Mouse (Mus musculus) liver, embryonic 11.5 days (tissue): ENCODE measurements at regions not wholly inside any gene's neighbourhood (a gene's known extent, or its start where the extent isn't known, plus 50 kb on each side); places are given as distances from the start of the nearest gene placed in this dataset.
"Not testable (repeated sequence)": the region's sequence is repeated elsewhere in the genome, so short reads cannot be mapped to it uniquely, and the experiment has no call there.

ENCODE experiments used
- ATAC-seq: fragments of 200-750 bp; cut with Nextera tagmentation; replicated peaks from 2 replicates; pipeline ENCODE4 v1.8.0; 2017; ENCODE audit warnings: moderate number of reproducible peaks, mild to moderate bottlenecking, moderate TSS enrichment, moderate library complexity; ENCODE audit not compliant: low FRiP score
- DNase-seq: peaks from one replicate; pipeline ENCODE4 v3.0.0-alpha.2; 2017; ENCODE audit warnings: low spot score
- H3K27ac ChIP-seq: fragments of 300-500 bp; sonication (generic); 2 replicates; pipeline ENCODE4 v1.5.1; 2014; ENCODE audit warnings: mild to moderate bottlenecking, low read depth, low read length, control low read depth
- H3K27me3 ChIP-seq: fragments of 300-500 bp; sonication (generic); replicated peaks from 2 replicates; pipeline ENCODE4 v1.6.1; 2014; ENCODE audit warnings: low read length, mixed read lengths; ENCODE audit not compliant: control insufficient read depth, insufficient read depth
- H3K36me3 ChIP-seq: fragments of 300-500 bp; sonication (generic); 2 replicates; pipeline ENCODE4 v1.6.1; 2014; ENCODE audit warnings: mild to moderate bottlenecking, low read length, moderate library complexity, mixed read lengths; ENCODE audit not compliant: control insufficient read depth, insufficient read depth
- H3K4me1 ChIP-seq: fragments of 300-500 bp; sonication (generic); replicated peaks from 2 replicates; pipeline ENCODE4 v1.6.1; 2014; ENCODE audit warnings: low read length, mixed read lengths; ENCODE audit not compliant: control insufficient read depth, insufficient read depth
- H3K4me2 ChIP-seq: fragments of 300-500 bp; sonication (generic); 2 replicates; pipeline ENCODE4 v1.6.1; 2014; ENCODE audit warnings: mild to moderate bottlenecking, control low read depth, moderate library complexity
- H3K4me3 ChIP-seq: fragments of 300-500 bp; sonication (generic); 2 replicates; pipeline ENCODE4 v1.5.1; 2014; ENCODE audit warnings: low read depth, low read length, control low read depth
- H3K9ac ChIP-seq: fragments of 300-500 bp; sonication (generic); 2 replicates; pipeline ENCODE4 v1.6.1; 2014; ENCODE audit warnings: low read depth, low read length, control low read depth
- H3K9me3 ChIP-seq: fragments of 300-500 bp; sonication (generic); 2 replicates; pipeline ENCODE4 v1.6.1; 2016; ENCODE audit warnings: low read length, inconsistent platforms, mixed read lengths; ENCODE audit not compliant: control insufficient read depth
- WGBS: fragments of 180-500 bp; shearing (Covaris S2); extraction: QIAGEN DNeasy Blood & Tissue Kit; methylation state at CpG from one replicate; pipeline ENCODE4 v1.1.7; 2014; 5-methylcytosine and 5-hydroxymethylcytosine counted together

- H3K27ac ChIP-seq: no peak overlapping the region
- no peaks in the 10 kb centered on the region for H3K4me1 ChIP-seq
- H3K9ac ChIP-seq: no peak overlapping the region
- DNase-seq (no peak), ATAC-seq (no peak)
- H3K4me3 ChIP-seq: no peak overlapping the region
- WGBS: 72% methylated on average over 3 of the region's 3 CpGs
- H3K36me3 ChIP-seq: no peaks in the 10 kb centered on the region
- no peak overlapping the region for H3K4me2 ChIP-seq
- H3K9me3 ChIP-seq: no peaks in the 10 kb centered on the region
- H3K27me3 ChIP-seq: no peaks in the 10 kb centered on the region
These were observed 706.4 kb upstream of the Rag2 start for GRCm38 (mm10) chr2:100918122-100918521.

DNA sequence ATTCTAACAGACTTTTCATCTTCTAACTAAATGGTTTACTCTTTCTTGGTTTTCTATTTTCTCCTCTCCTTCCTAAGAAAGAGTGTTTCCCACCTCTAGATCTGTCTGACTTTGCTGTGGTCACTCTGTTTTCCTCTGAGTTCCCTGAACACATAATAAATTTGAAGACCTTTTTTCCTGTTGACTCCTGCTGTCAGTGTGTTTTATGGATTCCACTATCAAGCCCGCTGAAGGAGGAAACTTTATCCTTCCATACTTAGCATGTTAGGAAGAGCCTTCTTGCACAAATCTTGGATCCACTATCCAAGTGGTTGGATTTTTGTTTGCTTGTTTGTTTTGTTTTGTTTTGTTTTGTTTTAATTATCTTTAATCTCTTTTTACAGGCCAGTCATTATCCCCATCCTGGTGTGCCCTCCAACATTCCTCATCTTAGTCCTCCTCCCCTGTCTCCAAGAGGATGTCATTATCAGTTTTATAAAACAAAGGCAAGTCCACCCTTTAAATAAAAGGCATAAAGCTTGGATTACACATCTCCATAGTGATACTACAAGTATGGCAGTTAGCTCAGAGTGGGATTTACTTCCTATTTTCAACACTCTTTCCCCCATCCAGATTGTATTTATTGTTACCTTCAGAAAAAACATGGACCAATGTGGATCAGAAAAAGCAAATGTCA is 704.8 kb upstream of the Rag2 start:
- 52% methylated on average over 1 of the region's 1 CpGs for WGBS
- no peak for ATAC-seq

GRCm38 (mm10) chr2:100948632-100949031 is 675.9 kb upstream of the Rag2 start:
- H3K4me2 ChIP-seq, DNase-seq, H3K27ac ChIP-seq, H3K27me3 ChIP-seq, ATAC-seq, H3K4me3 ChIP-seq, H3K36me3 ChIP-seq, H3K9me3 ChIP-seq, H3K9ac ChIP-seq, H3K4me1 ChIP-seq: not testable (repeated sequence)
- 43% methylated on average over 3 of the region's 3 CpGs for WGBS

More for the DNA sequence above, 704.8 kb upstream of the Rag2 start:
- Histone ChIP-seq H3K27ac (no peak overlapping the region), H3K36me3 (no peaks in the 10 kb centered on the region), H3K4me2 (no peak overlapping the region), H3K4me1 (no peaks in the 10 kb centered on the region), H3K9ac (no peak overlapping the region), H3K4me3 (no peak overlapping the region), H3K27me3 (no peaks in the 10 kb centered on the region), H3K9me3 (no peaks in the 10 kb centered on the region)
- no peak for DNase-seq

GRCm38 (mm10) chr2:100959412-100959811 is 665.1 kb upstream of the Rag2 start:
- Histone ChIP-seq H3K4me3 (no peak overlapping the region), H3K36me3 (no peaks in the 10 kb centered on the region), H3K9me3 (no peaks in the 10 kb centered on the region), H3K27ac (no peak overlapping the region), H3K4me1 (no peaks in the 10 kb centered on the region), H3K9ac (no peak overlapping the region), H3K4me2 (no peak overlapping the region), H3K27me3 (no peaks in the 10 kb centered on the region)
- ATAC-seq (no peak), DNase-seq (no peak)
- WGBS: 73% methylated on average over 1 of the region's 1 CpGs

- no peak overlapping the region for H3K27ac ChIP-seq
- H3K4me2 ChIP-seq: no peak overlapping the region
- H3K27me3 ChIP-seq: no peaks in the 10 kb centered on the region
- 97% methylated on average over 2 of the region's 2 CpGs for WGBS
- H3K4me1 ChIP-seq: no peaks in the 10 kb centered on the region
- no peak overlapping the region for H3K9ac ChIP-seq
- ATAC-seq (no peak), DNase-seq (no peak)
- no peaks in the 10 kb centered on the region for H3K36me3 ChIP-seq
- no peak overlapping the region for H3K4me3 ChIP-seq
- H3K9me3 ChIP-seq: no peaks in the 10 kb centered on the region
These were observed 659.9 kb upstream of the Rag2 start for GRCm38 (mm10) chr2:100964584-100964983.

GRCm38 (mm10) chr2:100977202-100977601 is 647.3 kb upstream of the Rag2 start:
- Histone ChIP-seq H3K4me2 (no peak overlapping the region), H3K27ac (no peak overlapping the region), H3K9ac (no peak overlapping the region), H3K9me3 (no peaks in the 10 kb centered on the region), H3K4me1 (no peaks in the 10 kb centered on the region), H3K36me3 (no peaks in the 10 kb centered on the region), H3K4me3 (no peak overlapping the region), H3K27me3 (no peaks in the 10 kb centered on the region)
- ATAC-seq: no peak
- no peak for DNase-seq

DNA sequence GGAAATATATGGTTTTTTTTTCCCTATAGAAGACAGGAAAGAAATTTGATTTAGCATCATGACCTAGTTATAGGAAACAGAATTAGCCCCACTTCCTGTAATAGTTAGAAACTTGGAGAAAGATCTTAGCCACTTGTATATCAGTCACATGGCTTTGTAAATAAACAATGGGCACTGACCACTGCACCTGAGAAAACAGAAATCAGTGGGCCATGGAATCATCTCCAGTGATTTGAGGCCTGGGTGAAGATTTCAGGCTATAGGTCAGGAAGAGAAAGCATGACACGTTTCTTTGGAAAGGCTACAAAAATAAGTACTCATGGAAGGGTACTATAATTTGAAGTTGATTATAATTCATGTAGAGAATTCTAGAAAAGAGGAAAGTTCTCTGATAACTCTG is 642.2 kb upstream of the Rag2 start:
- WGBS: 49% methylated on average over 1 of the region's 1 CpGs
- no peak overlapping the region for H3K9ac ChIP-seq
- H3K4me1 ChIP-seq: no peaks in the 10 kb centered on the region
- H3K27ac ChIP-seq: no peak overlapping the region
- H3K36me3 ChIP-seq: no peaks in the 10 kb centered on the region
- no peak for ATAC-seq
- no peak overlapping the region for H3K4me2 ChIP-seq
- no peaks in the 10 kb centered on the region for H3K9me3 ChIP-seq
- no peak for DNase-seq
- no peaks in the 10 kb centered on the region for H3K27me3 ChIP-seq
- no peak overlapping the region for H3K4me3 ChIP-seq

DNA sequence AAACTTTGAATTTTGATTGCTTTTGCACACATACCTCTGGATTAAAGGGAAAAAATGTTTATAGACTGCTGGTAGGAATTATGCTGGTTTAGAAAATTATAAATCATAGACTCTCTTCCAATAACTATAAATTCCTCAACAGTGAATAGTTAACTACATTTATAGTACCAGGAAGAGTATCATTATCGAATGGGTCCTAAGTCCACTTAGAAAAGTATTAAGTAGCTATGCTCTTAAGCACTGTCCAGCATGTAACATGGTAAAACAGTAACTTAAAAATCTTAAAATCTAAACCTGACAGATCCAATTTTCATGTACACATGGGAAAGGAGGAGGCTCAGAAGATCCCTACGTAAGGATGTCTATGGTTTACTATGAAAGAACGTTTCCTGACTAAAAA is 609.2 kb upstream of the Rag2 start:
- Histone ChIP-seq H3K27me3 (no peaks in the 10 kb centered on the region), H3K27ac (no peak overlapping the region), H3K9ac (no peak overlapping the region), H3K4me1 (no peaks in the 10 kb centered on the region), H3K9me3 (no peaks in the 10 kb centered on the region), H3K4me2 (no peak overlapping the region), H3K4me3 (no peak overlapping the region), H3K36me3 (no peaks in the 10 kb centered on the region)
- ATAC-seq (no peak), DNase-seq (no peak)
- WGBS: 79% methylated on average over 3 of the region's 3 CpGs

- WGBS: 77% methylated on average over 2 of the region's 2 CpGs
- Histone ChIP-seq H3K27ac (no peak overlapping the region), H3K4me1 (no peaks in the 10 kb centered on the region), H3K27me3 (no peaks in the 10 kb centered on the region), H3K9me3 (no peaks in the 10 kb centered on the region), H3K4me3 (no peak overlapping the region), H3K9ac (no peak overlapping the region), H3K4me2 (no peak overlapping the region), H3K36me3 (no peaks in the 10 kb centered on the region)
- ATAC-seq (no peak), DNase-seq (no peak)
These were observed 605.1 kb upstream of the Rag2 start for GRCm38 (mm10) chr2:101019384-101019783.
